Comparison of ENCODE assay signal across 26 mouse cellular contexts in genomic region chr9:31614250-31614945, GRCm38 (mm10).
DNase-seq lines count a peak whose midpoint lies in the region; ATAC-seq and TF ChIP-seq lines count a peak whose summit lies in the region.
"Had no signal": no experiment of that assay in that cellular context is flagged by ENCODE, and none has a peak within 500 bp of the region (broad histone marks: within the 10 kb centered on the region; RNA-seq: fewer than 3 reads in every experiment).

No protein-coding gene starts in this region.

- ATAC-seq in kidney, embryonic 16.5 days (ENCODE audit: low FRiP score, low TSS enrichment) = no peak
- no peak for ATAC-seq in lung, postnatal 0 days
- ATAC-seq: activated CD4-positive, CD25-positive, alpha-beta regulatory T cell, adult 4 months; hindbrain, embryonic 16.5 days; intestine, postnatal 0 days; Patski had no signal

- no peak overlapping the region for H3K27ac ChIP-seq in kidney, embryonic 16.5 days (ENCODE audit: low read length)
- H3K27ac ChIP-seq in lung, postnatal 0 days (ENCODE audit: low read length) = no peak overlapping the region
- H3K27ac ChIP-seq: embryonic facial prominence, embryonic 13.5 days; forebrain, embryonic 12.5 days; gastrocnemius, adult 2 months; hindbrain, embryonic 10.5 days; midbrain, embryonic 12.5 days; stomach, embryonic 15.5 days had no signal

- peaks cover 10% of the 10 kb centered on the region; the same call in 1 of the 2 replicates for H3K4me1 ChIP-seq in kidney, embryonic 16.5 days (ENCODE audit: insufficient read depth, low read length)
- no peaks in the 10 kb centered on the region for H3K4me1 ChIP-seq in lung, postnatal 0 days (ENCODE audit: insufficient read depth, low read depth, low read length)
- H3K4me1 ChIP-seq: forebrain, embryonic 12.5 days; midbrain, embryonic 12.5 days had no signal

- peak; percentile 29 to 30 for DNase-seq in cerebellum, postnatal 14 days
- no peak for DNase-seq in cerebellum, postnatal 36 days
- peak; percentile 8 for DNase-seq in kidney, postnatal 10 days
- DNase-seq in ES-CJ7 (ENCODE audit: low read depth, low spot score) = peak; percentile 11
- DNase-seq in lung, postnatal 0 days (ENCODE audit: low spot score) = peak; percentile 32
- no peak for DNase-seq in right cerebral cortex, postnatal 10 days (ENCODE audit: low spot score in 2 of 2)
- DNase-seq in right cerebral cortex, postnatal 4 days = no peak
- DNase-seq: adrenal gland, postnatal 10 days; gastrocnemius, adult 2 months; heart, postnatal 10 days; kidney, postnatal 4 days; right cerebral cortex, postnatal 25 days; thymus, postnatal 25 days had no signal

- H3K4me3 ChIP-seq in kidney, embryonic 16.5 days (ENCODE audit: low read length) = no peak overlapping the region
- no peak overlapping the region for H3K4me3 ChIP-seq in lung, postnatal 0 days (ENCODE audit: low read depth, low read length)
- H3K4me3 ChIP-seq: embryonic facial prominence, embryonic 13.5 days; erythroblast, embryonic 14.5 days; forebrain, embryonic 12.5 days; gastrocnemius, adult 2 months; hindbrain, embryonic 10.5 days; midbrain, embryonic 12.5 days; stomach, embryonic 15.5 days had no signal

- no peak for TF ChIP-seq CTCF in lung, postnatal 0 days (IDR thresholded peaks at IDR 0.05)

- no peak overlapping the region for H3K9ac ChIP-seq in kidney, embryonic 16.5 days (replicated peaks; ENCODE audit: low read length)
- H3K9ac ChIP-seq in lung, postnatal 0 days (replicated peaks; ENCODE audit: low read depth) = no peak overlapping the region
- H3K9ac ChIP-seq: embryonic facial prominence, embryonic 13.5 days; forebrain, embryonic 12.5 days; midbrain, embryonic 12.5 days; stomach, embryonic 15.5 days had no signal

- no peaks in the 10 kb centered on the region; the same call in 1 of the 2 replicates for H3K9me3 ChIP-seq in kidney, embryonic 16.5 days (ENCODE audit: low read length)
- no peaks in the 10 kb centered on the region for H3K9me3 ChIP-seq in lung, postnatal 0 days (ENCODE audit: low read length)
- H3K9me3 ChIP-seq: embryonic facial prominence, embryonic 13.5 days; forebrain, embryonic 12.5 days; G1E; hindbrain, embryonic 10.5 days; midbrain, embryonic 12.5 days; stomach, embryonic 15.5 days had no signal

- no peak overlapping the region for H3K4me2 ChIP-seq in kidney, embryonic 16.5 days (replicated peaks; ENCODE audit: low read depth, low read length)
- no peak overlapping the region for H3K4me2 ChIP-seq in lung, postnatal 0 days (replicated peaks; ENCODE audit: low read depth, low read length)
- H3K4me2 ChIP-seq: embryonic facial prominence, embryonic 13.5 days; forebrain, embryonic 12.5 days; heart, embryonic 11.5 days; midbrain, embryonic 12.5 days; stomach, embryonic 15.5 days had no signal

- 63% methylated on average over 13 of the region's 13 CpGs for WGBS in kidney, embryonic 16.5 days
- 50% methylated on average over 13 of the region's 13 CpGs for WGBS in lung, postnatal 0 days

- no peak for TF ChIP-seq EP300 in lung, postnatal 0 days (IDR thresholded peaks at IDR 0.05)

- no peaks in the 10 kb centered on the region for H3K36me3 ChIP-seq in kidney, embryonic 16.5 days (ENCODE audit: insufficient read depth, low read length)
- no peaks in the 10 kb centered on the region for H3K36me3 ChIP-seq in lung, postnatal 0 days (ENCODE audit: insufficient read depth, low read length)
- H3K36me3 ChIP-seq: embryonic facial prominence, embryonic 13.5 days; forebrain, embryonic 12.5 days; G1E; hindbrain, embryonic 10.5 days; midbrain, embryonic 12.5 days; stomach, embryonic 15.5 days had no signal

- no peaks in the 10 kb centered on the region for H3K27me3 ChIP-seq in kidney, embryonic 16.5 days (ENCODE audit: insufficient read depth, low read length)
- no peaks in the 10 kb centered on the region for H3K27me3 ChIP-seq in lung, postnatal 0 days (replicated peaks; ENCODE audit: insufficient read depth, low read length)
- H3K27me3 ChIP-seq: embryonic facial prominence, embryonic 13.5 days; forebrain, embryonic 12.5 days; midbrain, embryonic 12.5 days; Patski; stomach, embryonic 15.5 days had no signal

Comparison
In these comparisons a context has a peak if more than half of its experiments do, and no peak if none do; other contexts are left out.
1. DNase-seq: peak in cerebellum, postnatal 14 days (2 of 2), kidney, postnatal 10 days (single experiment), ES-CJ7 (single experiment) and lung, postnatal 0 days (single experiment); none in cerebellum, postnatal 36 days (0 of 2), right cerebral cortex, postnatal 10 days (0 of 2) and right cerebral cortex, postnatal 4 days (single experiment).